Comparison of ENCODE assay signal across 20 mouse cellular contexts in the genomic region with DNA sequence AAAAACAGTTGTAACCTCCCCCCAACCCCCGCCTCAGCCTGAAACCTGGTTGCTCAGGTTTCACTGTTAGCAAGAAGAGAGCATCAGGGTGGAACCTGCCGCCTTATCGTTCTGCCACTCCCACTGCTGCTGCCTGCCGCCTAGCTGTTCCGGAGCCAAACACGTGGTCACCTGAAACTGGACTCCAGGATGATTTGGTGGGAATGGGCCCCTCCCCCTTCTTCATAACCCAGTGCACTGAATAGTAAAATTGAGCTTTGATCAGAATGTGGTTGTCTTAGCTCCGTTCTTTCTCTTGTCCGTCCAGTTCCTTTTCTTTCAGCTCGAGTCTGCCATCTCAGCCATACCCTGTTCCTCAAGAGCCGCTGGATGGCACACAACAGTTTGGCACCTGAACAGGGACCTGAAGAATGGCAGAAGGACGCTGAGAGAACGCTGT. TPM values are rescaled to one million over a fixed set of nuclear protein-coding genes. Genes with fewer than 3 reads are reported as not detected.
A peak's percentile ranks its signal among the peaks of the same experiment; 100 is the strongest.
DNase-seq lines count a peak whose midpoint lies in the region; ATAC-seq and TF ChIP-seq lines count a peak whose summit lies in the region.
"Not testable (repeated sequence)": the region's sequence is repeated elsewhere in the genome, so short reads cannot be mapped to it uniquely, and the experiment has no call there.
"Had no signal": no experiment of that assay in that cellular context is flagged by ENCODE, and none has a peak within 500 bp of the region (broad histone marks: within the 10 kb centered on the region; RNA-seq: fewer than 3 reads in every experiment).

No protein-coding gene starts in this region.

- not testable (repeated sequence) for H3K79me2 ChIP-seq in liver, adult 2 months (ENCODE audit: control insufficient read depth, insufficient read depth, low read length)

- H3K4me2 ChIP-seq in embryonic facial prominence, embryonic 15.5 days (replicated peaks) = peak overlapping the region; percentile 17; the same call in 1 of the 2 replicates
- peak overlapping the region; percentile 15; the same call in 1 of the 2 replicates for H3K4me2 ChIP-seq in intestine, embryonic 14.5 days (ENCODE audit: low read length)

- H3K27ac ChIP-seq in embryonic facial prominence, embryonic 15.5 days (replicated peaks); intestine, embryonic 14.5 days (ENCODE audit: low read depth); small intestine, adult 2 months (ENCODE audit: insufficient read depth, low read depth, low read length): not testable (repeated sequence)
- H3K27ac ChIP-seq in liver, adult 2 months (replicated peaks; ENCODE audit: insufficient read depth, low read depth, low read length) = peak overlapping the region; percentile 97

- H3K36me3 ChIP-seq in embryonic facial prominence, embryonic 15.5 days; intestine, embryonic 14.5 days (ENCODE audit: control insufficient read depth, insufficient read depth, low read length); liver, adult 2 months (ENCODE audit: control insufficient read depth, insufficient read depth, low read length); small intestine, adult 2 months (ENCODE audit: control insufficient read depth, insufficient read depth, low read length): not testable (repeated sequence)

- TF ChIP-seq CTCF in liver, adult 2 months (IDR thresholded peaks at IDR 0.05; ENCODE audit: low read depth, low read length); lung, adult 2 months (IDR thresholded peaks at IDR 0.05; ENCODE audit: insufficient read depth, low read length); small intestine, adult 2 months (IDR thresholded peaks at IDR 0.05; ENCODE audit: extremely low read depth, insufficient read length, insufficient replicate concordance, low read depth, low read length): not testable (repeated sequence)

- peak; percentile 75 for DNase-seq in A20 (ENCODE audit: low read depth, low spot score)
- peak; percentile 57 for DNase-seq in intestine, embryonic 14.5 days (ENCODE audit: low spot score)
- peak; percentile 34 for DNase-seq in kidney, adult 9 months
- peak; percentile 23 to 25 for DNase-seq in kidney, postnatal 36 days
- peak; percentile 76 for DNase-seq in liver, adult 2 months (ENCODE audit: extremely low read depth, low read depth, low spot score)
- peak; percentile 7 for DNase-seq in lung, adult 2 months

- WGBS in embryonic facial prominence, embryonic 15.5 days = 28% methylated on average over 12 of the region's 12 CpGs
- WGBS in intestine, embryonic 14.5 days = 33% methylated on average over 12 of the region's 12 CpGs
- 9% methylated on average over 12 of the region's 12 CpGs for WGBS in liver, adult 2 months
- WGBS in lung, adult 2 months = 20% methylated on average over 12 of the region's 12 CpGs
- WGBS in small intestine, adult 2 months = 18% methylated on average over 12 of the region's 12 CpGs

- not testable (repeated sequence) for TF ChIP-seq POLR2A in liver, adult 2 months (IDR thresholded peaks at IDR 0.05; ENCODE audit: extremely low read depth, insufficient read depth, low read length); lung, adult 2 months (IDR thresholded peaks at IDR 0.05; ENCODE audit: borderline replicate concordance, extremely low read depth, low read depth, low read length); small intestine, adult 2 months (IDR thresholded peaks at IDR 0.05; ENCODE audit: low read depth, low read length)

- not testable (repeated sequence) for H3K9me3 ChIP-seq in embryonic facial prominence, embryonic 15.5 days (replicated peaks); intestine, embryonic 14.5 days (ENCODE audit: control insufficient read depth, low read length)

- H3K4me1 ChIP-seq in embryonic facial prominence, embryonic 15.5 days; intestine, embryonic 14.5 days (replicated peaks; ENCODE audit: control insufficient read depth, insufficient read depth, low read length); liver, adult 2 months (ENCODE audit: control insufficient read depth, insufficient read depth, low read length); lung, adult 2 months (ENCODE audit: control insufficient read depth, insufficient read depth, low read length); small intestine, adult 2 months (ENCODE audit: control insufficient read depth, insufficient read depth, insufficient read length, low read length): not testable (repeated sequence)

- not testable (repeated sequence) for H3K4me3 ChIP-seq in embryonic facial prominence, embryonic 15.5 days (replicated peaks); intestine, embryonic 14.5 days (ENCODE audit: low read depth, low read length); lung, adult 2 months (replicated peaks; ENCODE audit: extremely low read depth, low read depth, low read length)
- H3K4me3 ChIP-seq in liver, adult 2 months (ENCODE audit: insufficient read depth, low read depth, low read length) = peak overlapping the region; percentile 63
- H3K4me3 ChIP-seq in small intestine, adult 2 months (ENCODE audit: low read depth, low read length) = peak overlapping the region; percentile 42

- H3K27me3 ChIP-seq in embryonic facial prominence, embryonic 15.5 days; intestine, embryonic 14.5 days (replicated peaks; ENCODE audit: control insufficient read depth, insufficient read depth, low read length); liver, adult 2 months (ENCODE audit: control insufficient read depth, insufficient read depth, low read length); small intestine, adult 2 months (ENCODE audit: control insufficient read depth, insufficient read depth, low read length): not testable (repeated sequence)

- not testable (repeated sequence) for ATAC-seq in embryonic facial prominence, embryonic 15.5 days (ENCODE audit: insufficient number of reproducible peaks, low FRiP score, low TSS enrichment, low read depth); intestine, embryonic 14.5 days (replicated peaks; ENCODE audit: low FRiP score, low TSS enrichment, low read depth)

- H3K9ac ChIP-seq in embryonic facial prominence, embryonic 15.5 days; intestine, embryonic 14.5 days (ENCODE audit: low read length): not testable (repeated sequence)
- peak overlapping the region; percentile 82 for H3K9ac ChIP-seq in liver, adult 2 months (ENCODE audit: low read depth, low read length)

RNA-seq across cellular contexts. Expression of a gene that starts 26.9 kb away (rescaled TPM):
- not detected in 2 replicates for polyA plus RNA-seq in embryonic facial prominence, embryonic 15.5 days (2015; fragmentation: Nextera tagmentation; extraction: Ambion mirVana)
- polyA plus RNA-seq in intestine, embryonic 14.5 days (2014; fragmentation: Nextera tagmentation; extraction: Ambion mirVana) = not detected in 2 replicates
- not detected in 2 replicates for total RNA-seq in liver, adult 2 months (2014; rRNA removed)
- 0.12 TPM in 1 of 2 replicates, not detected in the other for polyA plus RNA-seq in liver, adult 2 months (2012; rRNA removed)
- not detected in 2 replicates for polyA plus RNA-seq in lung, adult 2 months (2012; rRNA removed)
- polyA plus RNA-seq in small intestine, adult 2 months (2012; rRNA removed) = 33.5 and 244 TPM in 2 replicates
- total RNA-seq: adrenal gland, adult 8-10 months; gastrocnemius, postnatal 25 days; heart, adult 8-10 months; heart, postnatal 4 days; hindbrain, postnatal 0 days; layer of hippocampus, adult 8-10 months; left cerebral cortex, adult 18-20 months; left cerebral cortex, postnatal 4 days had no signal
- polyA plus RNA-seq: erythroblast, embryonic 14.5 days; forebrain, embryonic 14.5 days; midbrain, embryonic 12.5 days; neural tube, embryonic 14.5 days had no signal

Comparison
In these comparisons a context has a peak if more than half of its experiments do, and no peak if none do; other contexts are left out.
1. DNase-seq: peak in every context shown above with its lines; median percentile 76 in liver, adult 2 months; 75 in A20; 57 in intestine, embryonic 14.5 days; 34 in kidney, adult 9 months; 24 in kidney, postnatal 36 days; 7 in lung, adult 2 months.
2. RNA of a gene that starts 26.9 kb away (polyA plus RNA-seq): 33.5 to 244 TPM in small intestine, adult 2 months; 0.12 TPM in liver, adult 2 months, not detected in embryonic facial prominence, embryonic 15.5 days, not detected in intestine, embryonic 14.5 days and not detected in lung, adult 2 months; every median in the first group is over 10 times any median in the second.